Mouse (Mus musculus) limb, embryonic 10.5 days (tissue): ENCODE measurements at regions not wholly inside any gene's neighbourhood (a gene's known extent, or its start where the extent isn't known, plus 50 kb on each side); places are given as distances from the start of the nearest gene placed in this dataset.

Source experiments
- DNase-seq: peaks from one replicate; pipeline ENCODE4 v3.0.0-alpha.2; 2017; ENCODE audit warnings: low spot score
- H3K27ac ChIP-seq: fragments of 300-500 bp; sonication (generic); 2 replicates; pipeline ENCODE4 v1.5.1; 2016; ENCODE audit warnings: mild to moderate bottlenecking
- H3K27me3 ChIP-seq: fragments of 300-500 bp; sonication (generic); 2 replicates; pipeline ENCODE4 v1.6.1; 2016; ENCODE audit warnings: low read depth, mild to moderate bottlenecking; ENCODE audit not compliant: poor library complexity, severe bottlenecking
- H3K36me3 ChIP-seq: fragments of 300-500 bp; sonication (generic); 2 replicates; pipeline ENCODE4 v1.6.1; 2016; ENCODE audit warnings: mild to moderate bottlenecking, moderate library complexity
- H3K4me1 ChIP-seq: fragments of 300-500 bp; sonication (generic); 2 replicates; pipeline ENCODE4 v1.6.1; 2016
- H3K4me3 ChIP-seq: fragments of 300-500 bp; sonication (generic); 2 replicates; pipeline ENCODE4 v1.5.1; 2016; ENCODE audit warnings: mild to moderate bottlenecking, moderate library complexity
- H3K9me3 ChIP-seq: fragments of 300-500 bp; sonication (generic); replicated peaks from 2 replicates; pipeline ENCODE4 v1.6.1; 2016; ENCODE audit warnings: mild to moderate bottlenecking
- WGBS: fragments of 180-500 bp; shearing (Covaris S2); methylation state at CpG from one replicate; pipeline ENCODE4 v1.1.7; 2016; 5-methylcytosine and 5-hydroxymethylcytosine counted together

DNA sequence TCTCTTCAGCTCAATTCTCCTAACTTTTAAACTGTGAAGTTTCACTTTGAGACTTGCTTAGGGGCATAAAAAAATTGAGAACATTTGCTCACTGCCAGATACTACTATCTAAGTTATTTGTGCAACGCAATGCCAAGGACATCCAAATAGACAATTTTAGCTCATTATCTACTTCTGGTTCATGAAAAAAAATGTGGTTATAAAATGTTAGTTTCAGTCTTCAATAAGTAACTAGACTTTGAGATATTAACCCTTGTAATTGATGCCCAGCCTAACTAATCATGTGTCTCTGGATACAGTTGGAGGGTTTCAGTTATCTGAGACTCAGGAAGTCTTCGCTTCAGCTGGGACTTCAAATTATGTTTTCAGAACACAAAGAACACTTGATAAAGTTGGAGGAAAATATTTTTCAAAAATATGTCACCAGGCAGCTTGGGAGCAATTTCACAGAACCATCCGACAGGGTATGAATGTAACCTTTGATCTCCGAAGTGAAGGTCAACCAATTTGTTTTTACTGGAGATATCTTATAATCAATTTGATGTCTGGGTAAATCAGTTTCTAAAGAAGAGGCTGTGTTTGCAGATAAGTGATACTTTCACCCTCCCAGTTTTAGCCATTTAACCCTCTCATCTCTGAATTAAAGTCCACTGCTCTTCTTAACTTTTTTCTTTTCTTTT, 313.3 kb downstream of the Rnls start:
- no peak overlapping the region for H3K27ac ChIP-seq
- no peaks in the 10 kb centered on the region for H3K36me3 ChIP-seq
- H3K9me3 ChIP-seq, result no peaks in the 10 kb centered on the region
- no peaks in the 10 kb centered on the region for H3K27me3 ChIP-seq
- no peak overlapping the region for H3K4me3 ChIP-seq
- WGBS, result 79% methylated on average over 4 of the region's 4 CpGs
- no peak for DNase-seq
- H3K4me1 ChIP-seq, result no peaks in the 10 kb centered on the region

- Histone ChIP-seq H3K36me3 (no peaks in the 10 kb centered on the region), H3K4me3 (no peak overlapping the region), H3K9me3 (no peaks in the 10 kb centered on the region), H3K27me3 (no peaks in the 10 kb centered on the region), H3K27ac (no peak overlapping the region), H3K4me1 (no peaks in the 10 kb centered on the region)
- DNase-seq, result no peak
- 82% methylated on average over 2 of the region's 2 CpGs for WGBS
These were observed 312.1 kb downstream of the Rnls start for GRCm38 (mm10) chr19:33079959-33080358.

DNA sequence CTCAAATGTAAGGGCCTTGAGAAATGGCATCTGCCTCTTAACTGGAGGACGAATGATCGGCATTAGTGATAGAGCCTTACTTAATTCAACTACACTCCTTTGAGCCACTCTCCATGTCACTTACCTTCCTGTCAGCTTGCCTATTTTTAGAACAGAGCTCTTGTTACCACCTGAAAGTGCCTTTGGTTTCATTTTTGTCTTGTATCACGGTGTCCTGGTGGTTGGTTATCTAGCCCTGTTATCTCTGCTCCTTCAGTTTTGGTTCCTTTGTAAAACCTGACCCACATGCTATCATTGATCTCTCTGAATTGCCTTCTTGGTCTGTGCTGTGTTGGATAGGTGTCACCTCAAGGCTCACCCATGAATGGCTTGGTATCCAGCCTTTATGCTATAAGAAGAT, 310.6 kb downstream of the Rnls start:
- WGBS, result 91% methylated on average over 3 of the region's 3 CpGs
- Histone ChIP-seq H3K4me1 (no peaks in the 10 kb centered on the region), H3K9me3 (no peaks in the 10 kb centered on the region), H3K4me3 (no peak overlapping the region), H3K27ac (no peak overlapping the region), H3K27me3 (no peaks in the 10 kb centered on the region), H3K36me3 (no peaks in the 10 kb centered on the region)
- DNase-seq, result no peak

DNA sequence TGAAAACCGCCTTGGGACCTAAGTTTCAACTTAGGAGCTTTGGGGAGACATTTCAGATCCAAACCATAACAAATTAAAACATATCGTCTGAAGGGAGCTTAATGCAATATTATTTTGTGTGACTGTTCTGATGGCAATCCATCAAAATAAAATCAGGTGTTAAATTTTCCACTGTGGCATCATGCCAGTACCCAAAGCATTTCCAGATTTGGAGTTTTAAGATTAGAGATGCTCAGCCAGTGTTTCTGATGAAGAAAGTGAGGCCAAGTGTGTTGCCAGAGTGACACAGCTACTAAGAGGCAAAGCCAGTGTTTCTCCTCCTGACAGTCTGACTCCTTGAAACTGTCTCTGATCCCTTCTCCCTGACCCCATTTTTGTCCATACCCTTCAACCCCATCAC, 308.7 kb downstream of the Rnls start:
- H3K4me3 ChIP-seq, result no peak overlapping the region
- H3K27ac ChIP-seq, result no peak overlapping the region
- no peaks in the 10 kb centered on the region for H3K27me3 ChIP-seq
- 79% methylated on average over 2 of the region's 2 CpGs for WGBS
- H3K4me1 ChIP-seq, result no peaks in the 10 kb centered on the region
- H3K9me3 ChIP-seq, result no peaks in the 10 kb centered on the region
- DNase-seq, result no peak
- no peaks in the 10 kb centered on the region for H3K36me3 ChIP-seq

GRCm38 (mm10) chr19:33084683-33085082, 307.4 kb downstream of the Rnls start:
- DNase-seq, result no peak
- no peaks in the 10 kb centered on the region for H3K9me3 ChIP-seq
- WGBS, result 91% methylated on average over 5 of the region's 5 CpGs
- no peak overlapping the region for H3K27ac ChIP-seq
- H3K36me3 ChIP-seq, result no peaks in the 10 kb centered on the region
- no peaks in the 10 kb centered on the region for H3K27me3 ChIP-seq
- H3K4me3 ChIP-seq, result no peak overlapping the region
- H3K4me1 ChIP-seq, result no peaks in the 10 kb centered on the region
